Mouse (Mus musculus): ENCODE measurements at regions not wholly inside any gene's neighbourhood (a gene's known extent, or its start where the extent isn't known, plus 50 kb on each side); places are given as distances from the start of the nearest gene placed in this dataset.

DNA sequence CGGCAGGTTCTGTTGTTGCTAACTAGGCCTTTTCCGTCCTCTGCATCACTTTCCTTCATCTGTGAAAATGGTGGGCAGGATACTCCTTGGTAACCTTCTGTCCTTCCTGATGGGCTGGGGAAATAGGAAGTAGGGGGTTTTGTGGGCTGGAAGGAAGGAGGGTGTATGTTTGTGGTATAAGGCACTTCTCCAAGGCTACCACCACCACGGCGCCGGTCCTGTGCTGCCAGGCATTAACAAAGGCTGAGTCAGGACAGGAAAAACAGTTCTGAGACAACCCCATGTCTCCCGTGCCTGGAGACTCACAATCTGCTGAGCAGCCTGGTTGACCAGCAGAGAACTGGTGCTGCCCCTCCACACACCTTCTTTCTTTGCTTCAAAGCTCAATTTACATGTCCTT, 52.2 kb upstream of the Pja1 start:
- H3K36me3 ChIP-seq (ENCODE audit: control insufficient read depth, insufficient read depth, low read length) = no peaks in the 10 kb centered on the region
- H3K27ac ChIP-seq (ENCODE audit: low read depth, low read length) = no peak overlapping the region
- H3K4me1 ChIP-seq (ENCODE audit: control insufficient read depth, insufficient read depth, low read length) = peaks cover 4% of the 10 kb centered on the region; the same call in 1 of the 2 replicates
- H3K9me3 ChIP-seq (replicated peaks; ENCODE audit: control insufficient read depth, low read length) = no peaks in the 10 kb centered on the region
- 33% methylated on average over 6 of the region's 6 CpGs for WGBS (ENCODE audit: insufficient replicate concordance)
- ATAC-seq (replicated peaks; ENCODE audit: insufficient number of reproducible peaks, low FRiP score, low TSS enrichment) = no peak
- H3K4me3 ChIP-seq (ENCODE audit: low read depth, low read length) = no peak overlapping the region
- H3K4me2 ChIP-seq = no peak overlapping the region
- H3K27me3 ChIP-seq (ENCODE audit: control insufficient read depth, insufficient read depth, low read length) = peaks cover 31% of the 10 kb centered on the region
- no peak overlapping the region for H3K9ac ChIP-seq (ENCODE audit: low read depth, low read length)

GRCm38 (mm10) chrX:99522830-99523229, 51.8 kb upstream of the Pja1 start:
- Histone ChIP-seq H3K4me2 (no peak overlapping the region), H3K27me3 (ENCODE audit: control insufficient read depth, insufficient read depth, low read length) (peaks cover 32% of the 10 kb centered on the region), H3K27ac (ENCODE audit: low read depth, low read length) (no peak overlapping the region), H3K36me3 (ENCODE audit: control insufficient read depth, insufficient read depth, low read length) (no peaks in the 10 kb centered on the region), H3K9ac (ENCODE audit: low read depth, low read length) (no peak overlapping the region), H3K9me3 (replicated peaks; ENCODE audit: control insufficient read depth, low read length) (no peaks in the 10 kb centered on the region), H3K4me3 (ENCODE audit: low read depth, low read length) (no peak overlapping the region), H3K4me1 (ENCODE audit: control insufficient read depth, insufficient read depth, low read length) (peaks cover 4% of the 10 kb centered on the region; the same call in 1 of the 2 replicates)
- ATAC-seq (replicated peaks; ENCODE audit: insufficient number of reproducible peaks, low FRiP score, low TSS enrichment) = no peak
- 28% methylated on average over 5 of the region's 5 CpGs for WGBS (ENCODE audit: insufficient replicate concordance)

- WGBS (ENCODE audit: insufficient replicate concordance) = 28% methylated on average over 11 of the region's 11 CpGs
- Histone ChIP-seq H3K36me3 (ENCODE audit: control insufficient read depth, insufficient read depth, low read length) (no peaks in the 10 kb centered on the region), H3K4me3 (ENCODE audit: low read depth, low read length) (no peak overlapping the region), H3K9me3 (replicated peaks; ENCODE audit: control insufficient read depth, low read length) (no peaks in the 10 kb centered on the region), H3K27me3 (ENCODE audit: control insufficient read depth, insufficient read depth, low read length) (peaks cover 32% of the 10 kb centered on the region), H3K4me1 (ENCODE audit: control insufficient read depth, insufficient read depth, low read length) (peaks cover 4% of the 10 kb centered on the region; the same call in 1 of the 2 replicates), H3K4me2 (no peak overlapping the region), H3K9ac (ENCODE audit: low read depth, low read length) (no peak overlapping the region), H3K27ac (ENCODE audit: low read depth, low read length) (no peak overlapping the region)
- no peak for ATAC-seq (replicated peaks; ENCODE audit: insufficient number of reproducible peaks, low FRiP score, low TSS enrichment)
Measured at GRCm38 (mm10) chrX:99522289-99522688, 51.2 kb upstream of the Pja1 start.

DNA sequence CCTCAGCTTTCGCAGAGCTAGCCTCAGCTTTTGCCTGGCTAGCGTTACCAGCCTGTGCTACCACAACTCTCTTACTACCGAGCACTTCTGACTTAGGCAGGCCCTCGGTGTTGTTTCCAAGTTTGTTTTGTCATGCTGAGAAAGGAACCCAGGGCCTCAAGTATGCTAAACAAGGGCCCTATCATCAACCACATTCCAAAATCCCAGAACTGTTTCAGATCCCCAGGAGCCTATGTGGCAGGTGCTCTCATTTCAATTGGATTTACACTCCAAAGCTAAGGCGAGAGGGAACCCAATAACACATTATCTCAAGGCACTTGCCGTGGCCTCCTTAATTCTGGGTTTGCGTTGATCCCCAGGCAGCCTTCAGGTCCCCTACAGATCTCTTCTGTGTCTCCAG, 50.8 kb upstream of the Pja1 start:
- H3K9me3 ChIP-seq (replicated peaks; ENCODE audit: control insufficient read depth, low read length) = no peaks in the 10 kb centered on the region
- H3K36me3 ChIP-seq (ENCODE audit: control insufficient read depth, insufficient read depth, low read length) = no peaks in the 10 kb centered on the region
- 52% methylated on average over 7 of the region's 7 CpGs for WGBS (ENCODE audit: insufficient replicate concordance)
- H3K9ac ChIP-seq (ENCODE audit: low read depth, low read length) = no peak overlapping the region
- no peak overlapping the region for H3K27ac ChIP-seq (ENCODE audit: low read depth, low read length)
- H3K4me1 ChIP-seq (ENCODE audit: control insufficient read depth, insufficient read depth, low read length) = peaks cover 4% of the 10 kb centered on the region; the same call in 1 of the 2 replicates
- no peak overlapping the region for H3K4me2 ChIP-seq
- H3K4me3 ChIP-seq (ENCODE audit: low read depth, low read length) = no peak overlapping the region
- H3K27me3 ChIP-seq (ENCODE audit: control insufficient read depth, insufficient read depth, low read length) = peaks cover 34% of the 10 kb centered on the region
- no peak for ATAC-seq (replicated peaks; ENCODE audit: insufficient number of reproducible peaks, low FRiP score, low TSS enrichment)
